Mouse (Mus musculus) thymus, adult 2 months (tissue): ENCODE measurements at regions not wholly inside any gene's neighbourhood (a gene's known extent, or its start where the extent isn't known, plus 50 kb on each side); places are given as distances from the start of the nearest gene placed in this dataset.

Source experiments
- DNase-seq: peaks from one replicate; pipeline ENCODE4 v3.0.0; 2021
- H3K27ac ChIP-seq: fragments of 200-500 bp; 2 replicates; pipeline ENCODE4 v1.5.1; 2012; ENCODE audit warnings: low read length, control low read depth; ENCODE audit not compliant: control insufficient read depth, insufficient read depth
- H3K27me3 ChIP-seq: fragments of 200-500 bp; 2 replicates; pipeline ENCODE4 v1.6.1; 2012; ENCODE audit warnings: mild to moderate bottlenecking, low read length, moderate library complexity, mixed read lengths; ENCODE audit not compliant: control insufficient read depth, insufficient read depth
- H3K36me3 ChIP-seq: fragments of 200-500 bp; 2 replicates; pipeline ENCODE4 v1.6.1; 2012; ENCODE audit warnings: mild to moderate bottlenecking, low read length, moderate library complexity; ENCODE audit not compliant: control insufficient read depth, insufficient read depth
- H3K4me1 ChIP-seq: fragments of 200-500 bp; replicated peaks from 2 replicates; pipeline ENCODE4 v1.6.1; 2012; ENCODE audit warnings: low read length; ENCODE audit not compliant: control insufficient read depth, insufficient read depth
- H3K4me3 ChIP-seq: fragments of 200-500 bp; 2 replicates; pipeline ENCODE4 v1.5.1; 2012; ENCODE audit warnings: mild to moderate bottlenecking, low read length, control low read depth, moderate library complexity; ENCODE audit not compliant: control insufficient read depth, insufficient read depth
- CTCF ChIP-seq: fragments of 200-500 bp; IDR thresholded peaks from 2 replicates; pipeline ENCODE4 v1.5.1; 2012; ENCODE audit warnings: mild to moderate bottlenecking, control low read depth, low read length, moderate library complexity, borderline replicate concordance; ENCODE audit not compliant: control insufficient read depth, poor library complexity, insufficient read depth; ENCODE audit errors: extremely low read depth
- POLR2A ChIP-seq: fragments of 200-500 bp; IDR thresholded peaks from 2 replicates; pipeline ENCODE4 v1.6.1; 2012; ENCODE audit warnings: mild to moderate bottlenecking, low read length, control low read depth, moderate library complexity; ENCODE audit not compliant: control insufficient read depth, poor library complexity, insufficient read depth; ENCODE audit errors: extremely low read depth
- WGBS: fragments of 180-500 bp; shearing (Covaris S2); methylation state at CpG from one replicate; pipeline ENCODE4 v1.1.7; 2018; 5-methylcytosine and 5-hydroxymethylcytosine counted together

- Histone ChIP-seq H3K36me3 (no peaks in the 10 kb centered on the region), H3K4me1 (no peaks in the 10 kb centered on the region), H3K27ac (no peak overlapping the region), H3K27me3 (no peaks in the 10 kb centered on the region), H3K4me3 (no peak overlapping the region)
- TF ChIP-seq POLR2A, result no peak
- no peak for TF ChIP-seq CTCF
- DNase-seq, result no peak
- 42% methylated on average over 3 of the region's 3 CpGs for WGBS
Measured at GRCm38 (mm10) chr11:25505500-25505899, 705.1 kb downstream of the 5730522E02Rik start.

- Histone ChIP-seq H3K4me3 (no peak overlapping the region), H3K36me3 (no peaks in the 10 kb centered on the region), H3K27me3 (no peaks in the 10 kb centered on the region), H3K4me1 (no peaks in the 10 kb centered on the region), H3K27ac (no peak overlapping the region)
- DNase-seq, result no peak
- TF ChIP-seq CTCF (no peak), POLR2A (no peak)
- WGBS, result 83% methylated on average over 2 of the region's 2 CpGs
Measured at GRCm38 (mm10) chr11:25473682-25474365, 736.7 kb downstream of the 5730522E02Rik start.

GRCm38 (mm10) chr11:25469819-25470218 lies 740.7 kb downstream of the 5730522E02Rik start:
- Histone ChIP-seq H3K4me1 (no peaks in the 10 kb centered on the region), H3K27ac (no peak overlapping the region), H3K36me3 (no peaks in the 10 kb centered on the region), H3K4me3 (no peak overlapping the region), H3K27me3 (no peaks in the 10 kb centered on the region)
- no peak for TF ChIP-seq CTCF
- no peak for TF ChIP-seq POLR2A
- DNase-seq, result no peak
- 95% methylated on average over 6 of the region's 6 CpGs for WGBS

GRCm38 (mm10) chr11:25437206-25437605 lies 773.4 kb downstream of the 5730522E02Rik start:
- WGBS, result 76% methylated on average over 1 of the region's 1 CpGs
- Histone ChIP-seq H3K27ac (no peak overlapping the region), H3K4me1 (no peaks in the 10 kb centered on the region), H3K4me3 (no peak overlapping the region), H3K36me3 (no peaks in the 10 kb centered on the region), H3K27me3 (no peaks in the 10 kb centered on the region)
- no peak for DNase-seq
- TF ChIP-seq CTCF, result no peak
- TF ChIP-seq POLR2A, result no peak

GRCm38 (mm10) chr11:25435645-25436044 lies 774.9 kb downstream of the 5730522E02Rik start:
- Histone ChIP-seq H3K27ac (no peak overlapping the region), H3K4me1 (no peaks in the 10 kb centered on the region), H3K36me3 (no peaks in the 10 kb centered on the region), H3K27me3 (no peaks in the 10 kb centered on the region), H3K4me3 (no peak overlapping the region)
- WGBS, result 30% methylated on average over 1 of the region's 1 CpGs
- TF ChIP-seq CTCF, result no peak
- TF ChIP-seq POLR2A, result no peak
- no peak for DNase-seq

GRCm38 (mm10) chr11:25423186-25423585 lies 787.4 kb downstream of the 5730522E02Rik start:
- no peak overlapping the region for H3K27ac ChIP-seq
- no peaks in the 10 kb centered on the region for H3K4me1 ChIP-seq
- H3K36me3 ChIP-seq, result no peaks in the 10 kb centered on the region
- H3K4me3 ChIP-seq, result no peak overlapping the region
- no peaks in the 10 kb centered on the region for H3K27me3 ChIP-seq
- no peak for DNase-seq
- TF ChIP-seq POLR2A, result no peak
- TF ChIP-seq CTCF, result no peak
- 98% methylated on average over 4 of the region's 4 CpGs for WGBS

- no peaks in the 10 kb centered on the region for H3K36me3 ChIP-seq
- H3K4me3 ChIP-seq, result no peak overlapping the region
- H3K27me3 ChIP-seq, result no peaks in the 10 kb centered on the region
- no peak overlapping the region for H3K27ac ChIP-seq
- DNase-seq, result no peak
- TF ChIP-seq POLR2A (no peak), CTCF (no peak)
- no peaks in the 10 kb centered on the region for H3K4me1 ChIP-seq
Measured at GRCm38 (mm10) chr11:25421486-25421885, 789.1 kb downstream of the 5730522E02Rik start.
